Mouse (Mus musculus) spleen, adult 2 months (tissue): ENCODE data around the gene Stil.

Source experiments
- CTCF ChIP-seq: fragments of 200-500 bp; IDR thresholded peaks from 2 replicates; pipeline ENCODE4 v1.5.1; 2011; ENCODE audit warnings: mild to moderate bottlenecking, inconsistent platforms; ENCODE audit not compliant: insufficient read depth, insufficient read length, insufficient replicate concordance; ENCODE audit errors: extremely low read depth
- POLR2A ChIP-seq: fragments of 200-500 bp; IDR thresholded peaks from 2 replicates; pipeline ENCODE4 v1.6.1; 2011; ENCODE audit warnings: low read depth, low read length, inconsistent platforms

DNA sequence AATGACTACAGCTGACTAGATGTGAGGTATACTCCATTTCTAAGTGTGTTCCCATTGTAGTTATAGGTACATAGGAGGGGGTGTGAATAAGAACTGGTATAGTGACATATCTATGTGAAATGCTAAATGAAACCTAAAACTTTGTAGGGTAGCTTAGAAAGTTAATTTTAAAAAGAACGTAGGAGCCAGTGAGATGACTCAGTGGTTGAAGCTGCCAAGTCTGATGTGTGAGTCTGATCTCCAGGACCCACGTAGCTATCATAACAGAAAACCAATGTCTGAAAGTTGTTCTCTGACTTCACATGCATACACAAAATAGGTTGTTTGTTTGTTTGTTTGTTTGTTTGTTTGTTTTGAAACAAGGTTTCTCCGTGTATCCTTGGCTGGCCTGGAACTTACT, 20.0 kb downstream of the Stil start:
- TF ChIP-seq CTCF = no peak
- TF ChIP-seq POLR2A = no peak
